ENCODE assay signal across 8 mouse cellular contexts in genomic region chr4:134551494-134552316, GRCm38 (mm10). TPM values are rescaled to one million over a fixed set of nuclear protein-coding genes. Genes with fewer than 3 reads are reported as not detected.
DNase-seq lines count a peak whose midpoint lies in the region; ATAC-seq and TF ChIP-seq lines count a peak whose summit lies in the region.

TSS of gene Selenon (minus strand) at chr4:134552166.

- H3K4me3 ChIP-seq in cortical plate, adult 2 months (ENCODE audit: insufficient read depth, low read length): peak within 1 kb of the TSS; percentile 69
- peak within 1 kb of the TSS; percentile 57 for H3K4me3 ChIP-seq in limb, embryonic 14.5 days (replicated peaks; ENCODE audit: low read length)
- H3K4me3 ChIP-seq in midbrain, embryonic 14.5 days (replicated peaks; ENCODE audit: low read depth, low read length): peak within 1 kb of the TSS; percentile 64

- peak; percentile 86 for ATAC-seq in limb, embryonic 14.5 days (ENCODE audit: low FRiP score, low read depth)
- ATAC-seq in midbrain, embryonic 14.5 days (ENCODE audit: low FRiP score, low TSS enrichment): peak; percentile 79

- H3K4me2 ChIP-seq in limb, embryonic 14.5 days (replicated peaks; ENCODE audit: low read depth, low read length, severe bottlenecking): peak within 1 kb of the TSS; percentile 64
- H3K4me2 ChIP-seq in midbrain, embryonic 14.5 days (ENCODE audit: low read length): peak within 1 kb of the TSS; percentile 74

- no peak within 1 kb of the TSS for H3K27ac ChIP-seq in cortical plate, adult 2 months (ENCODE audit: insufficient read depth, low read length)
- peak within 1 kb of the TSS; percentile 83 for H3K27ac ChIP-seq in limb, embryonic 14.5 days (replicated peaks; ENCODE audit: low read depth, low read length)
- H3K27ac ChIP-seq in midbrain, embryonic 14.5 days (replicated peaks; ENCODE audit: low read depth, low read length): peak within 1 kb of the TSS; percentile 90

- H3K36me3 ChIP-seq in limb, embryonic 14.5 days (ENCODE audit: control insufficient read depth, insufficient read depth, low read length): peaks cover 39% of the 10 kb centered on the region
- peaks cover 22% of the 10 kb centered on the region for H3K36me3 ChIP-seq in midbrain, embryonic 14.5 days (ENCODE audit: control insufficient read depth, insufficient read depth, low read length)

- WGBS in limb, embryonic 14.5 days: 1% methylated on average over 41 of the region's 67 CpGs
- WGBS in midbrain, embryonic 14.5 days: under 1% methylated on average over 63 of the region's 67 CpGs

- peaks cover 2% of the 10 kb centered on the region; the same call in 1 of the 2 replicates for H3K4me1 ChIP-seq in cortical plate, adult 2 months (ENCODE audit: control insufficient read depth, insufficient read depth, low read length)
- peaks cover 8% of the 10 kb centered on the region; the same call in 1 of the 2 replicates for H3K4me1 ChIP-seq in limb, embryonic 14.5 days (ENCODE audit: control insufficient read depth, insufficient read depth, low read length)
- no peaks in the 10 kb centered on the region for H3K4me1 ChIP-seq in midbrain, embryonic 14.5 days (ENCODE audit: control insufficient read depth, insufficient read depth, low read length)

- TF ChIP-seq CTCF in cortical plate, adult 2 months (IDR thresholded peaks at IDR 0.05; ENCODE audit: extremely low read depth, insufficient read depth, low read length): no peak

- no peaks in the 10 kb centered on the region for H3K27me3 ChIP-seq in limb, embryonic 14.5 days (ENCODE audit: control insufficient read depth, insufficient read depth, low read length)
- H3K27me3 ChIP-seq in midbrain, embryonic 14.5 days (ENCODE audit: control insufficient read depth, insufficient read depth, low read length): no peaks in the 10 kb centered on the region

- H3K9ac ChIP-seq in limb, embryonic 14.5 days (ENCODE audit: low read depth, low read length, severe bottlenecking): peak within 1 kb of the TSS; percentile 92
- H3K9ac ChIP-seq in midbrain, embryonic 14.5 days (replicated peaks; ENCODE audit: low read length): peak within 1 kb of the TSS; percentile 97

- peak; percentile 27 to 35 for DNase-seq in spleen, postnatal 36 days (ENCODE audit: low spot score in 2 of 2)
- DNase-seq in spleen, postnatal 4 days (ENCODE audit: low spot score in 2 of 2): no peak
- peak; percentile 99 for DNase-seq in heart, adult 11 months
- peak; percentile 30 for DNase-seq in kidney, adult 11 months
- peak; percentile 55 for DNase-seq in limb, embryonic 14.5 days (ENCODE audit: low spot score)
- peak; percentile 80 for DNase-seq in midbrain, embryonic 14.5 days
- peak; percentile 43 to 71 for DNase-seq in urinary bladder, postnatal 36 days (ENCODE audit: low spot score in 2 of 2)

- no peak for TF ChIP-seq POLR2A in cortical plate, adult 2 months (IDR thresholded peaks at IDR 0.05; ENCODE audit: extremely low read depth, insufficient read depth, low read length)
- TF ChIP-seq POLR2A in limb, embryonic 14.5 days (IDR thresholded peaks at IDR 0.05; ENCODE audit: borderline replicate concordance, extremely low read depth, insufficient read depth, insufficient read length): no peak

- peaks cover 6% of the 10 kb centered on the region; the same call in 1 of the 2 replicates for H3K9me3 ChIP-seq in limb, embryonic 14.5 days (ENCODE audit: control insufficient read depth, low read length)
- peaks cover 6% of the 10 kb centered on the region for H3K9me3 ChIP-seq in midbrain, embryonic 14.5 days (ENCODE audit: control insufficient read depth, low read length)

RNA-seq across cellular contexts. Expression of gene Selenon, which starts in this region (rescaled TPM):
- polyA plus RNA-seq in cortical plate, adult 2 months (2012; rRNA removed): 19.0 and 20.4 TPM in 2 replicates
- polyA plus RNA-seq in limb, embryonic 14.5 days (2012; rRNA removed): 68.5 and 86.7 TPM in 2 replicates
- 48.5 and 75.4 TPM in 2 replicates for polyA plus RNA-seq in limb, embryonic 14.5 days (2014; fragmentation: Nextera tagmentation; extraction: Ambion mirVana)
- polyA plus RNA-seq in midbrain, embryonic 14.5 days (2014; fragmentation: Nextera tagmentation; extraction: Ambion mirVana): 14.2 and 15.9 TPM in 2 replicates

Comparison
In these comparisons a context has a peak if more than half of its experiments do, and no peak if none do; other contexts are left out.
1. DNase-seq: peak in spleen, postnatal 36 days (2 of 2), heart, adult 11 months (single experiment), kidney, adult 11 months (single experiment), limb, embryonic 14.5 days (single experiment), midbrain, embryonic 14.5 days (single experiment) and urinary bladder, postnatal 36 days (2 of 2); none in spleen, postnatal 4 days (0 of 2).
2. Peak in every context shown above with its lines, with median percentiles within 50 percentile points of each other: H3K4me3 ChIP-seq.